Mouse (Mus musculus) erythroblast, embryonic 14.5 days (primary cell): ENCODE measurements around the gene Fez2.

Experiments used
- GATA1 ChIP-seq: IDR thresholded peaks from 2 replicates; pipeline ENCODE4 v1.6.1; 2012; ENCODE audit warnings: low read length, inconsistent platforms, mixed read lengths
- TAL1 ChIP-seq: IDR thresholded peaks from 3 replicates; pipeline ENCODE4 v1.6.1; 2012; ENCODE audit warnings: low read length, inconsistent platforms, mixed read lengths

DNA sequence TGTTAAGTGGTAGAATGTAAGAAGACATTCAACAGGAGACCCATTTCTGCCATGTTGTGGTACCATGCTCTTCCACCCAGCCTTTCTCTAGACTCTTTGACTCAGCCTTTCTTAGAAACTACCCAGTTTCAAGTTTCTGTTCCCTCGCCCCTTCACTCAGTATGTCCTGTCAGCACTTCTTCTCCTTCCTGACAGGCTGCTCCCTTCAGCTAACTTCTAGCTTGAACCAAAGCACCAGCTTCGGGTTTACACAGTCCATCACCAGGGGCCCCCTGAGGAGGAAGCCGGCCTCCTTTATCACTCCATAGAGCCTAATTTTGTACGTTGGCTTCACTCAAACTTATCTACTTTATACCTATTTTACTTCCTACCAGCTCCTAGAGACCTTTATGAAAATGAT, 1.3 kb upstream of the Fez2 start:
- TF ChIP-seq GATA1 = no peak
- TF ChIP-seq TAL1 = no peak
